Mouse (Mus musculus): ENCODE measurements around the gene Acsf3. TPM values are rescaled to one million over a fixed set of nuclear protein-coding genes. Genes with fewer than 3 reads are reported as not detected.
A peak's percentile ranks its signal among the peaks of the same experiment; 100 is the strongest.

Acsf3 gene
- total and polyA plus RNA-seq, 3 experiments, result 0.49 to 0.63 TPM; not detected in 1

- ATAC-seq (ENCODE audit: extremely low read depth, insufficient number of reproducible peaks, low FRiP score, poor library complexity, severe bottlenecking) (peak; percentile 28; the same call in 1 of the 2 replicates), DNase-seq (ENCODE audit: low spot score) (peak; percentile 77)
- Histone ChIP-seq H3K4me3 (ENCODE audit: low read depth, low read length) (no peak overlapping the region), H3K27me3 (ENCODE audit: insufficient read depth, low read length) (peaks cover 86% of the 10 kb centered on the region), H3K9me3 (replicated peaks) (0 out of 2 replicates have a peak, but pooled peaks cover 2% of the 10 kb centered on the region), H3K4me1 (ENCODE audit: insufficient read depth, low read depth, low read length) (peaks cover 20% of the 10 kb centered on the region), H3K36me3 (replicated peaks) (no peaks in the 10 kb centered on the region)
- TF ChIP-seq GATA2 (IDR thresholded peaks at IDR 0.05; ENCODE audit: borderline replicate concordance, low read depth, low read length) (no peak), CTCF (IDR thresholded peaks at IDR 0.05; ENCODE audit: low read depth, low read length) (peak; percentile 61), POLR2AphosphoS5 (IDR thresholded peaks at IDR 0.05; ENCODE audit: insufficient replicate concordance, low read depth, low read length) (no peak)
These were observed 37.4 kb downstream of the Acsf3 start for GRCm38 (mm10) chr8:122812610-122813250.

DNA sequence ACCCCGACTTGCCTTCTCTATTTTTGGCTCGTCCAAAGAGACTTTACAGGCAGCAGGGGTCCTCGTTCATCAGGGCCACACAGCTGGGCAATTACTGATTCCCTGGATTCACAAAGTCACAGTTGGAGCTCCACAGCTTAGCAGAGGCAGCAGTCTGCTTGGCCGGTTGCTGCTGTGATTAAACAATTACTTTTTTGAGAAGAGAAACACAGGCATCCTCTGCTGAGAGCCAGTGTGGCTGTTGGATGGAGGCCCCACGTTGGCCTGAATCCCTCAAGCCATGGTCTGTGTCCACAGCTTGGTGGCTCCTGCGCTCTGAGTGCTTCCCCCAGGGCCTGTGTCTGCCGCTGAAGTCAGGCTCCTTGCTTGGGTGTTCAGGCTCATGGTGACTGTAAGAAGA lies 39.3 kb downstream of the Acsf3 start:
- no peaks in the 10 kb centered on the region for H3K36me3 ChIP-seq (replicated peaks)
- no peak for TF ChIP-seq GATA1 (IDR thresholded peaks at IDR 0.05; ENCODE audit: borderline replicate concordance, low read length)
- no peak for ATAC-seq (ENCODE audit: extremely low read depth, insufficient number of reproducible peaks, low FRiP score, poor library complexity, severe bottlenecking)
- peaks cover 94% of the 10 kb centered on the region for H3K27me3 ChIP-seq (ENCODE audit: insufficient read depth, low read length)
- peaks cover 20% of the 10 kb centered on the region for H3K4me1 ChIP-seq (ENCODE audit: insufficient read depth, low read depth, low read length)
- DNase-seq (ENCODE audit: low spot score), result no peak
- H3K4me3 ChIP-seq (ENCODE audit: low read depth, low read length), result no peak overlapping the region
- 0 out of 2 replicates have a peak, but pooled peaks cover 2% of the 10 kb centered on the region for H3K9me3 ChIP-seq (replicated peaks)

GRCm38 (mm10) chr8:122816965-122817364 lies 41.7 kb downstream of the Acsf3 start:
- TF ChIP-seq TAL1 (conservative IDR thresholded peaks at IDR 0.05; ENCODE audit: low read depth, low read length), result no peak
- no peak for TF ChIP-seq CTCF (IDR thresholded peaks at IDR 0.05; ENCODE audit: low read depth, low read length)
- no peak for TF ChIP-seq GATA2 (IDR thresholded peaks at IDR 0.05; ENCODE audit: borderline replicate concordance, low read depth, low read length)
- TF ChIP-seq GATA1 (IDR thresholded peaks at IDR 0.05; ENCODE audit: borderline replicate concordance, low read length), result no peak
- TF ChIP-seq POLR2AphosphoS5 (IDR thresholded peaks at IDR 0.05; ENCODE audit: insufficient replicate concordance, low read depth, low read length), result no peak
- H3K4me3 ChIP-seq (ENCODE audit: low read depth, low read length), result no peak overlapping the region
- no peak for ATAC-seq (ENCODE audit: extremely low read depth, insufficient number of reproducible peaks, low FRiP score, poor library complexity, severe bottlenecking)
- no peak for DNase-seq (ENCODE audit: low spot score)
- no peaks in the 10 kb centered on the region for H3K36me3 ChIP-seq (replicated peaks)
- H3K9me3 ChIP-seq (replicated peaks), result no peaks in the 10 kb centered on the region
- H3K4me1 ChIP-seq (ENCODE audit: insufficient read depth, low read depth, low read length), result peaks cover 13% of the 10 kb centered on the region
- peaks cover 96% of the 10 kb centered on the region for H3K27me3 ChIP-seq (ENCODE audit: insufficient read depth, low read length)

DNA sequence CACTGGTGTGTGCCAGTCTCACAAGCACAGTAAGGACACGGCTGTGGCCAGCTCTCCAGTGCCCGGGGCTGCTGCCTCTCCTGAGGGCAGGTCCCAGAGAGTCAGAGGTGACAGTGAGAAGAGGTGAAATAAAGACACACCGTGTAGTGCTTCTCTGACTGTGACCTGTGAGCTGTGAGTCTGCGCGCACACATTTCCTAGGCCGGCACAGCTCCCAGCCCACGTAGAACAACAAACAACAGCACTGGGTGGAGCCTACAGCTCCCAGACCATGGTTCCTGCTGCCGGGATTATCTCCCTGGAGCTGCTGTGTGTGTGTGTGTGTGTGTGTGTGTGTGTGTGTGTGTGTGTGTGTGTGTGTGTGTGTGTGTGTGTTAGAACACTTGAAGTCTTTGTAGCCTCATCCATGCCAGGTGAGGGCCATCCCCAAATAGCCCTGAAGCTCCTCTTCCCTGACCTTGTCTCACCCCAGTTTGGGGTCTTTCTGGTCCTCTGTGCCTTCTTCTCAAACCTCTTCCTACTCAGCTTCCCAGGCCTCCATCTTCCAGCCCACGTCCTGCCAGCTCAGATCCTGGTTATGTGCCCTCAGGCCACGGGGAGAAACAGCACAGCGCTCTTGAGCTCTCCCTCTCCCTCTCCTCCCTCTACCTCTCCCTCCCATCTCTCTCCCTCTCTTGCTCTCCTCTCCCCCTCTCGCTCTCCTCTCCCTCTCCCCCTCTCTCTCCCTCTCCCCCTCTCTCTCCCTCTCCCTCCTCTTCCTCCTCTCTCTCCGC lies 42.6 kb downstream of the Acsf3 start:
- peaks cover 86% of the 10 kb centered on the region for H3K27me3 ChIP-seq (ENCODE audit: insufficient read depth, low read length)
- DNase-seq (ENCODE audit: low spot score) (no peak), ATAC-seq (ENCODE audit: extremely low read depth, insufficient number of reproducible peaks, low FRiP score, poor library complexity, severe bottlenecking) (no peak)
- H3K9me3 ChIP-seq (replicated peaks), result no peaks in the 10 kb centered on the region
- H3K4me3 ChIP-seq (ENCODE audit: low read depth, low read length), result no peak overlapping the region
- TF ChIP-seq GATA1 (IDR thresholded peaks at IDR 0.05; ENCODE audit: borderline replicate concordance, low read length) (no peak), POLR2AphosphoS5 (IDR thresholded peaks at IDR 0.05; ENCODE audit: insufficient replicate concordance, low read depth, low read length) (no peak), GATA2 (IDR thresholded peaks at IDR 0.05; ENCODE audit: borderline replicate concordance, low read depth, low read length) (no peak)
- 0 out of 2 replicates have a peak, but pooled peaks cover 5% of the 10 kb centered on the region for H3K4me1 ChIP-seq (ENCODE audit: insufficient read depth, low read depth, low read length)
- no peaks in the 10 kb centered on the region for H3K36me3 ChIP-seq (replicated peaks)

DNA sequence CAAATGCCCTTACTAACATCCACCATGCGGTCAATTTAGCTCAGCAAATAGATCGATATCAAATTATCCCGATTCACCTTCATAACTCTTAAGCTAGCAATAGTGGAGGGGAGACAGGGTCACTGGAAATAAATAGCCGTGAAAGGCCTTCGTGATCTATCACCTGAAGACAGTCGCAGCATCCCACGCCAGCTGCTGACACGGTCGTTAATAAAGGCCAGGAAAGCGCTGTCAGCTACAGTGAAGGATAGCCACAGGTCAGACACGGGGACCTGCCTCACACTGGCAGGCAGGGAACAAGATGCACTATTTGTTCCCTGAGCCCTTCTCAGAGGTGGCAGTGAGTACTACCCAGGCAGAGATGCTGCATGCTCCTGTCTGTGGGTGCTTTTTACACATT lies 44.5 kb downstream of the Acsf3 start:
- Histone ChIP-seq H3K4me3 (ENCODE audit: low read depth, low read length) (no peak overlapping the region), H3K27me3 (ENCODE audit: insufficient read depth, low read length) (peaks cover 83% of the 10 kb centered on the region), H3K4me1 (ENCODE audit: insufficient read depth, low read depth, low read length) (0 out of 2 replicates have a peak, but pooled peaks cover 3% of the 10 kb centered on the region), H3K36me3 (replicated peaks) (no peaks in the 10 kb centered on the region), H3K9me3 (replicated peaks) (no peaks in the 10 kb centered on the region)
- no peak for DNase-seq (ENCODE audit: low spot score)
- ATAC-seq (ENCODE audit: extremely low read depth, insufficient number of reproducible peaks, low FRiP score, poor library complexity, severe bottlenecking), result no peak
- TF ChIP-seq TAL1 (conservative IDR thresholded peaks at IDR 0.05; ENCODE audit: low read depth, low read length) (no peak), POLR2AphosphoS5 (IDR thresholded peaks at IDR 0.05; ENCODE audit: insufficient replicate concordance, low read depth, low read length) (no peak), GATA2 (IDR thresholded peaks at IDR 0.05; ENCODE audit: borderline replicate concordance, low read depth, low read length) (no peak), CTCF (IDR thresholded peaks at IDR 0.05; ENCODE audit: low read depth, low read length) (no peak), GATA1 (IDR thresholded peaks at IDR 0.05; ENCODE audit: borderline replicate concordance, low read length) (no peak)

DNA sequence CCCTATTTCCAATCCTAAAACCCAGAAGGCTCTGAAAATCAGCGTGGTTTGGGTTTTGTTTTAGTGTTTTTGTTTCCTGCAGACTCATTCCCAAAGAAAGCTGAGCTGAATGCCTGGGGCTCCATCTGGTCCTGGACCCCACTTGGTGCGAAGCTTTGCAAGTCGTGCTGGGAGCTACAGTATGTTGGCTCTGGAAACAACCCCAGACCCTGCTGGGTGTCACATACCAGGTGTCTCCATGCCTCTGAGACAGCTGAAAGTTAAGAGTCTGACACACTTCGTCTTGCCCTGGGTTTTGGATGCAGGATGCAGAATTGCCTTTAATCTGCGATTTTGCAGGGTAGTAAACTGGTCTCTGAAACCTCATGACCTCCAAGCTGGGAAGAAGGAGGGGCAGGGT lies 49.3 kb downstream of the Acsf3 start:
- Histone ChIP-seq H3K4me1 (ENCODE audit: insufficient read depth, low read depth, low read length) (peaks cover 16% of the 10 kb centered on the region), H3K36me3 (replicated peaks) (no peaks in the 10 kb centered on the region), H3K27me3 (ENCODE audit: insufficient read depth, low read length) (peaks cover 86% of the 10 kb centered on the region), H3K4me3 (ENCODE audit: low read depth, low read length) (no peak overlapping the region), H3K9me3 (replicated peaks) (no peaks in the 10 kb centered on the region)
- no peak for ATAC-seq (ENCODE audit: extremely low read depth, insufficient number of reproducible peaks, low FRiP score, poor library complexity, severe bottlenecking)
- DNase-seq (ENCODE audit: low spot score), result no peak
- TF ChIP-seq GATA1 (IDR thresholded peaks at IDR 0.05; ENCODE audit: borderline replicate concordance, low read length) (no peak), GATA2 (IDR thresholded peaks at IDR 0.05; ENCODE audit: borderline replicate concordance, low read depth, low read length) (no peak)

Measured in G1E (cell line).